Mouse (Mus musculus) olfactory bulb, adult 2 months (tissue): Measurements from ENCODE around the gene Calr3.

Experiments
- CTCF ChIP-seq: fragments of 200-500 bp; IDR thresholded peaks from 2 replicates; pipeline ENCODE4 v1.5.1; 2012; ENCODE audit warnings: low read depth, mild to moderate bottlenecking, low read length, moderate library complexity; ENCODE audit not compliant: insufficient read depth
- POLR2A ChIP-seq: fragments of 200-500 bp; IDR thresholded peaks from 2 replicates; pipeline ENCODE4 v1.6.1; 2012; ENCODE audit warnings: mild to moderate bottlenecking, low read depth, low read length, moderate library complexity; ENCODE audit not compliant: insufficient read depth

- TF ChIP-seq CTCF (no peak), POLR2A (no peak)
These were observed 14.8 kb upstream of the Calr3 start for GRCm38 (mm10) chr8:72458457-72458856.
